ENCODE assay signal across 10 mouse cellular contexts in the genomic region with DNA sequence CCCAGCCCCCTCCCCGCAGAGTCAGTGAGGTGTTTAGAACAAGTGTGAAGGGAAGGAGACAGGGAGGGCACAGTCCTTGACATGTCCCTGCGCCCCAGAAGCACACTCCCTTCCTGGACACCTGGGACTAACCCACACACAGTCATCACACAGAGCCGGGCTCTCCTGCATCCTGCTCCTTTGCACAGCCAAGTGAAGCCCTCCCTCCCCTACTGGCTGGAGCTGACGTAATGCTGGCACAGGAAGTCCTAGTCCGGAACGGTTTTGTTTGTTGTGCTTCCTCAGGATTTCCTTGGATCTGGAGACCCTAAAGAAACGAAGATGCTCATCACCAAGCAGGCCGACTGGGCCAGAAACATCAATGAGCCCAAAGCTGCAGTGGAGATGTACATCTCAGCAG. TPM values are rescaled to one million over a fixed set of nuclear protein-coding genes. Genes with fewer than 3 reads are reported as not detected.
A peak's percentile ranks its signal among the peaks of the same experiment; 100 is the strongest.
DNase-seq lines count a peak whose midpoint lies in the region.
"Had no signal": no experiment of that assay in that cellular context is flagged by ENCODE, and none has a peak within 500 bp of the region (broad histone marks: within the 10 kb centered on the region; RNA-seq: fewer than 3 reads in every experiment).

No protein-coding gene starts in this region.

- peaks cover 11% of the 10 kb centered on the region; the same call in 1 of the 2 replicates for H3K36me3 ChIP-seq in heart, embryonic 10.5 days
- H3K36me3 ChIP-seq: G1E had no signal

- H3K4me1 ChIP-seq in heart, embryonic 10.5 days, result peaks cover 77% of the 10 kb centered on the region

- H3K27ac ChIP-seq in heart, embryonic 10.5 days, result peak overlapping the region; percentile 75

- no peak overlapping the region for H3K4me3 ChIP-seq in heart, embryonic 10.5 days

- DNase-seq in gastrocnemius, adult 18-20 months (ENCODE audit: low spot score), result peak; percentile 41
- no peak for DNase-seq in gastrocnemius, adult 8-10 months (ENCODE audit: low spot score in 2 of 2)
- DNase-seq in heart, embryonic 10.5 days (ENCODE audit: low spot score), result no peak
- peak; percentile 85 for DNase-seq in kidney, postnatal 14 days
- peak; percentile 57 for DNase-seq in skeletal muscle tissue, adult 2 months (ENCODE audit: low read depth, low spot score)
- DNase-seq in neural tube, embryonic 10.5 days (ENCODE audit: extremely low spot score, low spot score), result no peak
- no peak for DNase-seq in right cerebral cortex, postnatal 10 days (ENCODE audit: low spot score in 2 of 2)
- DNase-seq in urinary bladder, postnatal 14 days (ENCODE audit: low spot score), result no peak

- no peaks in the 10 kb centered on the region for H3K27me3 ChIP-seq in heart, embryonic 10.5 days (ENCODE audit: insufficient read depth, poor library complexity, severe bottlenecking)

- H3K9me3 ChIP-seq in heart, embryonic 10.5 days, result no peaks in the 10 kb centered on the region
- H3K9me3 ChIP-seq: G1E had no signal

- 54% methylated on average over 8 of the region's 8 CpGs for whole genome bisulfite sequencing in heart, embryonic 10.5 days

RNA-seq across cellular contexts. Expression of a gene that starts 21.6 kb away (rescaled TPM):
- under 1 TPM in 1 of 2 experiments, not detected in 1; 0.05 TPM for total RNA-seq in gastrocnemius, adult 18-20 months (2021)
- not detected for total RNA-seq in gastrocnemius, adult 8-10 months (2022)
- polyA plus RNA-seq in heart, embryonic 10.5 days (2016; fragmentation: Nextera tagmentation; extraction: Ambion mirVana), result 0.28 TPM in 1 of 2 replicates, not detected in the other
- polyA plus RNA-seq: G1E had no signal

RNA-seq across cellular contexts. Expression of a gene that starts 34.8 kb away (rescaled TPM):
- not detected for total RNA-seq in gastrocnemius, adult 18-20 months (2021)
- not detected for total RNA-seq in gastrocnemius, adult 8-10 months (2022)
- polyA plus RNA-seq in heart, embryonic 10.5 days (2016; fragmentation: Nextera tagmentation; extraction: Ambion mirVana), result not detected in 2 replicates
- total RNA-seq: G1E had no signal
- polyA plus RNA-seq: G1E; neural tube, embryonic 14.5 days had no signal

RNA-seq across cellular contexts. Expression of a gene that starts 56.7 kb away (rescaled TPM):
- total RNA-seq in gastrocnemius, adult 18-20 months (2021), result 1 to 10 TPM; 3.9 to 4.2 TPM
- total RNA-seq in gastrocnemius, adult 8-10 months (2022), result 1 to 10 TPM; 3.3 to 4.9 (median 4.0) TPM
- polyA plus RNA-seq in heart, embryonic 10.5 days (2016; fragmentation: Nextera tagmentation; extraction: Ambion mirVana), result 27.0 and 31.3 TPM in 2 replicates

RNA-seq across cellular contexts. Expression of a gene that starts 56.8 kb away (rescaled TPM):
- total RNA-seq in gastrocnemius, adult 18-20 months (2021), result under 1 TPM; 0.83 to 0.94 TPM
- 1 to 10 TPM in 2 of 4 experiments, under 1 TPM in 2; 0.80 to 1.2 (median 1.0) TPM for total RNA-seq in gastrocnemius, adult 8-10 months (2022)
- 15.2 and 22.4 TPM in 2 replicates for polyA plus RNA-seq in heart, embryonic 10.5 days (2016; fragmentation: Nextera tagmentation; extraction: Ambion mirVana)

Comparison
In these comparisons a context has a peak if more than half of its experiments do, and no peak if none do; other contexts are left out.
1. DNase-seq: peak in gastrocnemius, adult 18-20 months (single experiment), kidney, postnatal 14 days (single experiment) and skeletal muscle tissue, adult 2 months (single experiment); none in gastrocnemius, adult 8-10 months (0 of 2), heart, embryonic 10.5 days (single experiment), neural tube, embryonic 10.5 days (single experiment), right cerebral cortex, postnatal 10 days (0 of 2) and urinary bladder, postnatal 14 days (single experiment).